Mouse (Mus musculus): ENCODE data around the gene Ankrd33b. TPM values are rescaled to one million over a fixed set of nuclear protein-coding genes. Genes with fewer than 3 reads are reported as not detected.

The Ankrd33b gene
- total and polyA plus RNA-seq, 3 experiments = 0.11 TPM; not detected in 2

DNA sequence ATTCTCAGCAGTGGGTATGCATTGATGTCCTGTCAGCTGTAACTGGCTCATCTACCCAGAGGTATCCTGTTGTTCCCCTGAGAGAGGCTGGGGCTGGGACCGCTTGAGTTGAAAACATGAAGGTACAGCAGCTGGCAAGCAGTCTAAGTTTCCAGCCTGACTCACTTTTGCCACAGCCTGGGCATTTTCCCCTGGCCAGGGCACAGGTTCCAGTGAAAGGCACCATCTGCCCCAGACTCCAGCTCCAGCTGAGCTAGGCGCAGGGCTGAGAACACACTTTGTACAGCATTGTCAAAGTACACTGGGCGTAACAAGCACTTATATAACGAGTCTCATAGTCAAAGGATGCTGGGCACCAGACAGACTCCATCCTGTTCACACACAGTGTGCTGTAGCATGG, 113.6 kb downstream of the Ankrd33b start:
- H3K36me3 ChIP-seq (replicated peaks) = no peaks in the 10 kb centered on the region
- TF ChIP-seq GATA1 (IDR thresholded peaks at IDR 0.05; ENCODE audit: borderline replicate concordance, low read length) (no peak), TAL1 (conservative IDR thresholded peaks at IDR 0.05; ENCODE audit: low read depth, low read length) (no peak), CTCF (IDR thresholded peaks at IDR 0.05; ENCODE audit: low read depth, low read length) (no peak), GATA2 (IDR thresholded peaks at IDR 0.05; ENCODE audit: borderline replicate concordance, low read depth, low read length) (no peak), POLR2AphosphoS5 (IDR thresholded peaks at IDR 0.05; ENCODE audit: insufficient replicate concordance, low read depth, low read length) (no peak)
- DNase-seq (ENCODE audit: low spot score) = no peak

DNA sequence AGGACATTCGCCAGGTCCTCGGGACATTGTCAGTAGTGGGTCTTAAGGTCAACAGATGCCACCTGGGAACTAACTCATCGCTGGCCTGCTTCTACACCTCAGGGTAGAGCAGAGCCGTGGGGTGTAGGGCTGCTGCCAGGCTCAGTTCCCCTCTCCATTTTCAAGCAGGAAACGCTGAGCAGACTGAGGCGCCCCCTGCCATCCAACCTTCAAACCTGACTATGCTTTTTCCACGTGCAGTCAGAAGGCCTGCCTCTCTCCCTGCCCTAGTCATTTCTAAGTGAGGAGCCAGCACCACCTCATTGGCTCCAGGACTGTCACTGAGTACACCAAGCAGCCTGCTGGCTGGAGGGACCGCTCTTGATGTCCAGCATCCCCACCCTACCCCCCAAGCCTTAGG, 114.1 kb downstream of the Ankrd33b start:
- Histone ChIP-seq H3K36me3 (replicated peaks) (no peaks in the 10 kb centered on the region), H3K4me3 (ENCODE audit: low read depth, low read length) (no peak overlapping the region), H3K9me3 (replicated peaks) (peaks cover 4% of the 10 kb centered on the region; the same call in 1 of the 2 replicates), H3K27me3 (ENCODE audit: insufficient read depth, low read length) (peaks cover 4% of the 10 kb centered on the region; the same call in 1 of the 2 replicates), H3K4me1 (ENCODE audit: insufficient read depth, low read depth, low read length) (no peaks in the 10 kb centered on the region)
- DNase-seq (ENCODE audit: low spot score) (no peak), ATAC-seq (ENCODE audit: extremely low read depth, insufficient number of reproducible peaks, low FRiP score, poor library complexity, severe bottlenecking) (no peak)
- TF ChIP-seq CTCF (IDR thresholded peaks at IDR 0.05; ENCODE audit: low read depth, low read length) = no peak
- TF ChIP-seq GATA1 (IDR thresholded peaks at IDR 0.05; ENCODE audit: borderline replicate concordance, low read length) = no peak
- no peak for TF ChIP-seq POLR2AphosphoS5 (IDR thresholded peaks at IDR 0.05; ENCODE audit: insufficient replicate concordance, low read depth, low read length)
- no peak for TF ChIP-seq GATA2 (IDR thresholded peaks at IDR 0.05; ENCODE audit: borderline replicate concordance, low read depth, low read length)
- no peak for TF ChIP-seq TAL1 (conservative IDR thresholded peaks at IDR 0.05; ENCODE audit: low read depth, low read length)

More for the DNA sequence above, 113.6 kb downstream of the Ankrd33b start:
- H3K4me3 ChIP-seq (ENCODE audit: low read depth, low read length) = no peak overlapping the region
- H3K4me1 ChIP-seq (ENCODE audit: insufficient read depth, low read depth, low read length) = no peaks in the 10 kb centered on the region
- no peak for ATAC-seq (ENCODE audit: extremely low read depth, insufficient number of reproducible peaks, low FRiP score, poor library complexity, severe bottlenecking)
- H3K9me3 ChIP-seq (replicated peaks) = peaks cover 4% of the 10 kb centered on the region; the same call in 1 of the 2 replicates
- H3K27me3 ChIP-seq (ENCODE audit: insufficient read depth, low read length) = peaks cover 4% of the 10 kb centered on the region; the same call in 1 of the 2 replicates

DNA sequence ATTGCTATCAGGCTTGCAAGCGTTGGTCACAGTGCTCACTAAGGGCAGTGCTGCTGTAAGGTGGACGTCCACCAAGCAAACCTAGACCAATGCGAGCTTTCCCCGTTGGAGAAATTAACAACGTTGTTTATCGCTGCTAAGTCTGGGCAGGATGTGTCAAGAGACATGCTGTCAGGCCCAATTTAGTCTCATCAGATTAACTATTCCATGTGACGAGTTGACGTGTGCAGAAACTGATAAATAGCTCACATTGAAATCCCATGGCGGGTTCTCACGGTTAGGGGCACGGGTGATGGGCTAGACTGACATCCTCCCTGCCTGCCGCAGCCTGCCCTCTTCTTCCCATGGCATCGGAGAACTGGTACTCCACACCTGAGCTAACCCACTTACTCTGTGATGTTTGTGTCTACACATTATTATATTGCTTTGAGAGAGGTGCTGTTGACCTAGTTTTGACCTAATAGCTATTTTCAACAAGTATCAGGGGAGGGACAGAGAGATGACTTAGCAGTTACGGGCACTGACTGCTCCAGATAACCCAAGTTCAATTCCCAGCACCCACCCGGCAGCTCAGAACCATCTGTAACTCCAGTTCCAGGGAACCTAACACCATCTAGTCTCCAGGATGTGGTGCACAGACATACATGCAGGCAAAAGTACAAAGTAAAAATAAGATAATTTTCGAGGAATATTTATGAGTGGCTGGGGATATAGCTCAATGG, 114.8 kb downstream of the Ankrd33b start:
- ATAC-seq (ENCODE audit: extremely low read depth, insufficient number of reproducible peaks, low FRiP score, poor library complexity, severe bottlenecking) = no peak
- no peaks in the 10 kb centered on the region for H3K36me3 ChIP-seq (replicated peaks)
- H3K4me1 ChIP-seq (ENCODE audit: insufficient read depth, low read depth, low read length) = no peaks in the 10 kb centered on the region

DNA sequence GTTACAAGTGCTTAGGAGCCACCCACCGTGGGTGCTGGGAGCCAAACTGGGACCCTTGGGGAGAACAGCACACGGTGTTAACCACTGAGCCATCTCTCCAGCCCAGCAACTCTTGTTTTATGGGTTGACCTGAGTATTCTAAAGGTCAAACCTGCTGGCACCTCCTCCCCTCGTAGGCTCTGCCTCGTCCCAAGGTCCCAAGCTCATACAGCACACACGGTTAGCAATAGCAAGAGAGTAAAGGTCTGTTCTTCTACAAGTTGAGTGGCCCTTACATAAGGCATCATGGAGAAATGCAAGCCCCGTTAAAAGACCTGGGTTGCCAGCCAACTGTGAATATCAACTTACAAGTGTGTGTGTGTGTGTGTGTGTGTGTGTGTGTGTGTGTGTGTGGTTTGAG, 116.3 kb downstream of the Ankrd33b start:
- H3K36me3 ChIP-seq (replicated peaks) = no peaks in the 10 kb centered on the region
- no peak for ATAC-seq (ENCODE audit: extremely low read depth, insufficient number of reproducible peaks, low FRiP score, poor library complexity, severe bottlenecking)

More for the DNA sequence above, 114.8 kb downstream of the Ankrd33b start:
- H3K4me3 ChIP-seq (ENCODE audit: low read depth, low read length) = no peak overlapping the region
- H3K9me3 ChIP-seq (replicated peaks) = peaks cover 4% of the 10 kb centered on the region; the same call in 1 of the 2 replicates
- no peak for DNase-seq (ENCODE audit: low spot score)
- TF ChIP-seq GATA1 (IDR thresholded peaks at IDR 0.05; ENCODE audit: borderline replicate concordance, low read length) (no peak), POLR2AphosphoS5 (IDR thresholded peaks at IDR 0.05; ENCODE audit: insufficient replicate concordance, low read depth, low read length) (no peak), GATA2 (IDR thresholded peaks at IDR 0.05; ENCODE audit: borderline replicate concordance, low read depth, low read length) (no peak), TAL1 (conservative IDR thresholded peaks at IDR 0.05; ENCODE audit: low read depth, low read length) (no peak), CTCF (IDR thresholded peaks at IDR 0.05; ENCODE audit: low read depth, low read length) (no peak)
- H3K27me3 ChIP-seq (ENCODE audit: insufficient read depth, low read length) = peaks cover 4% of the 10 kb centered on the region; the same call in 1 of the 2 replicates

DNA sequence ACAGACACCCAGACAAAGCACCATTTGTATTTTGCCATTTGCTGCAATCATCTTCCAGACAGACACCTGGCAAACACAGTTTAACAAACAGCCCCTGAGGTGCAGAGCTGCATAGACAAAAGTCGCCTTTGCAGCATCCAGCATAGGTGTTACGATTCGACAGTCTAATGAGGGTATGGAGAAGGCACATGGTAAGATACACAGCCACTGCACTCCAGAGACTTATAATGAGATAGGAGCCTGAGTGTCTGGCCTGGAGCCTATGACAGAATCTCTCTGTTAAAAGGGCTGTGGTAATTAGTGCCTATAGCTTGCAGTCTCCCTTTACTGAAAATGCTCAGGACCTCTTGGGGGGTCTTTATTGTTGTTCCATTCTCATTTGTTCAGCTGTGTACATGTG, 116.8 kb downstream of the Ankrd33b start:
- TF ChIP-seq POLR2AphosphoS5 (IDR thresholded peaks at IDR 0.05; ENCODE audit: insufficient replicate concordance, low read depth, low read length) (no peak), GATA2 (IDR thresholded peaks at IDR 0.05; ENCODE audit: borderline replicate concordance, low read depth, low read length) (no peak), GATA1 (IDR thresholded peaks at IDR 0.05; ENCODE audit: borderline replicate concordance, low read length) (no peak), TAL1 (conservative IDR thresholded peaks at IDR 0.05; ENCODE audit: low read depth, low read length) (no peak), CTCF (IDR thresholded peaks at IDR 0.05; ENCODE audit: low read depth, low read length) (no peak)
- H3K9me3 ChIP-seq (replicated peaks) = peaks cover 4% of the 10 kb centered on the region; the same call in 1 of the 2 replicates
- no peaks in the 10 kb centered on the region for H3K4me1 ChIP-seq (ENCODE audit: insufficient read depth, low read depth, low read length)
- ATAC-seq (ENCODE audit: extremely low read depth, insufficient number of reproducible peaks, low FRiP score, poor library complexity, severe bottlenecking) (no peak), DNase-seq (ENCODE audit: low spot score) (no peak)
- H3K27me3 ChIP-seq (ENCODE audit: insufficient read depth, low read length) = no peaks in the 10 kb centered on the region
- no peak overlapping the region for H3K4me3 ChIP-seq (ENCODE audit: low read depth, low read length)
- no peaks in the 10 kb centered on the region for H3K36me3 ChIP-seq (replicated peaks)

More for the DNA sequence above, 116.3 kb downstream of the Ankrd33b start:
- no peak for TF ChIP-seq GATA1 (IDR thresholded peaks at IDR 0.05; ENCODE audit: borderline replicate concordance, low read length)
- TF ChIP-seq TAL1 (conservative IDR thresholded peaks at IDR 0.05; ENCODE audit: low read depth, low read length) = no peak
- no peak for TF ChIP-seq GATA2 (IDR thresholded peaks at IDR 0.05; ENCODE audit: borderline replicate concordance, low read depth, low read length)
- no peak for TF ChIP-seq CTCF (IDR thresholded peaks at IDR 0.05; ENCODE audit: low read depth, low read length)
- no peak for TF ChIP-seq POLR2AphosphoS5 (IDR thresholded peaks at IDR 0.05; ENCODE audit: insufficient replicate concordance, low read depth, low read length)
- no peak overlapping the region for H3K4me3 ChIP-seq (ENCODE audit: low read depth, low read length)
- H3K9me3 ChIP-seq (replicated peaks) = peaks cover 2% of the 10 kb centered on the region; the same call in 1 of the 2 replicates
- no peak for DNase-seq (ENCODE audit: low spot score)
- H3K27me3 ChIP-seq (ENCODE audit: insufficient read depth, low read length) = no peaks in the 10 kb centered on the region
- no peaks in the 10 kb centered on the region for H3K4me1 ChIP-seq (ENCODE audit: insufficient read depth, low read depth, low read length)

DNA sequence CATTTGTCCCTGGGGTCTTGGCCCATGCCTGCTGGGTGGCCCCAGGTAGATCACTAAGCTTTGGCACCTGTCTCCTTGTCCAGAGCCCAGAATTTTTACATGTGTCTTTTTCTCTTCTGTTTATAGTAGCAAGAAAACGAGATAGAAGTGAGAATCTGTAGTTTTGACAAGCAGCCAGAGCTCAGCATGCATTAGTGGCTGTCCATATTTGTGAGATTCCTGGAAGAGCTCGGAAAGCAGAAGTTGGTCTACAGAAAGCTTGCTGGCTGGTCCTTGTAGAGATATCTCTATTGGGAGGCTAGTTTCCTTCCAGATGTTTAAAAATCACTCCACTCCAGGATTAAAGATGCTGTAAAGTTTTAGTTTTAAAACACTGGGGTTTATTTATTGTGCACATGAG, 117.5 kb downstream of the Ankrd33b start:
- TF ChIP-seq POLR2AphosphoS5 (IDR thresholded peaks at IDR 0.05; ENCODE audit: insufficient replicate concordance, low read depth, low read length) (no peak), TAL1 (conservative IDR thresholded peaks at IDR 0.05; ENCODE audit: low read depth, low read length) (no peak), GATA1 (IDR thresholded peaks at IDR 0.05; ENCODE audit: borderline replicate concordance, low read length) (no peak), CTCF (IDR thresholded peaks at IDR 0.05; ENCODE audit: low read depth, low read length) (no peak)
- no peaks in the 10 kb centered on the region for H3K4me1 ChIP-seq (ENCODE audit: insufficient read depth, low read depth, low read length)
- ATAC-seq (ENCODE audit: extremely low read depth, insufficient number of reproducible peaks, low FRiP score, poor library complexity, severe bottlenecking) (no peak), DNase-seq (ENCODE audit: low spot score) (no peak)
- no peaks in the 10 kb centered on the region for H3K36me3 ChIP-seq (replicated peaks)
- H3K4me3 ChIP-seq (ENCODE audit: low read depth, low read length) = no peak overlapping the region
- no peaks in the 10 kb centered on the region for H3K27me3 ChIP-seq (ENCODE audit: insufficient read depth, low read length)
- peaks cover 4% of the 10 kb centered on the region; the same call in 1 of the 2 replicates for H3K9me3 ChIP-seq (replicated peaks)
